Mouse (Mus musculus): ENCODE results near the gene Ubr1.
A peak's percentile ranks its signal among the peaks of the same experiment; 100 is the strongest.

Ubr1 gene

DNA sequence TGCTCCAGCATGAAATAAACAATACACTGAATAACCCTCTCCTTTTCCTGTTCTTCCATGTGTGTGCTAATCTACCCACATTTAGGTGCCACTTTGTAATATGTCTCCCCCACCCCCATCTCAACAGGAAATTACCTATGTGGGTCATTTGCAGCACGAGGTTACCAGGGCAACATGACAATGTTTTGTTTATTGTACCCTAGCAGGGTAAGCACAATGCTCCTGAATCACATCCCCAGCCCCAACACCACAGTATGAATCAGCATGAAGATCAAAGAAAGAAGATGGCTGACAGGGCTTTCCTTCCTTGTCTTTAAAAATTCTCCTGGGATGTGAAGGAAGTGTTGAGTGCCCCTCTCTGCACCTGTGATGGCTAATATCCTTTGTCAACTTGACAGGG lies 117.9 kb downstream of the Ubr1 start:
- no peak for DNase-seq

DNA sequence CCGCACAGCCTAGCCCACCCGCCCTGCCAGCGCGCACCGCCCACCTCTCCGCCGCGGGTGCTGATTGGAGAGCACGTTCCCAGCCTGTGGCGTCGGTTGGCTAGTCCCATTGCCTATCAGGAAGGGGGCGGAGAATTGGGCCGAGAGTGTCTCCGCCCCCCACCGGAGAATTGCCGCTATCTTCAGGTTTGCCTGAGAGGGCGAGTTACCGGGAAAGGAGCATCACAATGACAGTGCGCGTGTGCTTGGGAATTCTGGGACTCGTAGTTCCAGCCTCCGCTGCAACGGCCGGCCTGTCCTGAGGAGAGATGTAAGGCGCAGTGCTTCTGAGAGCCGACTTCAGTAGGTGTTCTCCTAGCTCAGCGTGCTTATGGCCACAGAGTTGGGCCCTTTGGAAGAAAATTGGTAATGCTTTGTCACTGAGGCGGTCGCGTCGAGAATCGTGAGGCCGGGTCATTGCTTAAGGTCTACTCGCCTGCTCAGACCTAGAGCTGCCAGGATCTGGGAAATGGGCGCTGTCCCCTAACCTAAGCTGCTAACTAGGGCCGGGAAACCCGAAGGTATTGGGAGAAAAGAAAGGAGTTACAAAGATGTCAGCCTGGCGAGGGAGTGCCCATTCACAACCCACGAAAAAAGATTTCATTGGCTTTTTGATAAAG lies 120.0 kb downstream of the Ubr1 start, which contains the start of gene Ttbk2:
Ttbk2 (minus strand) TSS at position 181 of the 659 bp plus-strand sequence.
- peak; percentile 99 for DNase-seq

DNA sequence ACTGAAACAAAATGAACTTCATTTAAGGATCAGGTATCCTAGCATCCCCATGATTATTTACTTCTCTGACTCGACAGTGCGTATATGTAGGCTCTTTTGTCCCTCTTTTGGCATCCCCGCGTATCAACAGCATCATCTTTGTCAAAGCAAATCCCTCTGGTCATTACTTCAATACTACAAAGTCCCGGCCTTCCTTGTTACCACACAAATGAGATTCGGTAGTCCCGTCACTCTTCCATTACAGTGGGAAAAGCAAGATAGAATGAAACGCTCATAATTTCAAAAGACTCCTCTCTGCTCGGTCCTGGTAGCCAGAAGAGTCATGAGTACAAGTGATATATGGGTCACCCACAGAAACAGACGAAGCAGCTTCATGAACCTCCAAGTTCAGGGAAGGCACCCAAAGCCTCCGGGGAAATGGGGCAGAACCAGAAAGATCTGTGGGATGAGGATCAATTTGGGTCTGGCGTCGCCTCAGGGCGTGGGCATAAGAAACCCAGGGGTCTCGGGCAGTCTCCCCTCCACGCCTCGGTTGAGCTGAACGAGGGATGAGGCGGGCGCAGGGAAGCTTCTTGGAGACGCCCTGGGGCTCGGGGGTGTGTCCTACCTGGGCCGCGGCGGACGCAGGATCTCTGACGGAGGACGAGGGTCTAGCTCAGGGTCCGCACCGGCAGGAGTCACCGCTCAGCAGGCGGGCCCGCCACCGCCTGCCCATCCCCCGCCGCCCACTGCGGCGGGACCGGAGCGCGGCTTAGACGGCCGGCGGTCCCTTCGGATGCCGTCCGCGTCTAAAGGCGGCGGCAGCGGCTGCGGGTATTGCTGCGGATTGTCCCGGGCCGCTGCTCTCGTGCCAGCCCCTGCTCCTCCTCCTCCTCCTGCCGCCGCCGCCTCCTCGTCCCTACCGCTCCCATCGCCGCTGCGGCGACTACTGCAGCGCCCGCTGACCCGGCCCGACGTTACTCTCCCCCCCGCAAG lies 120.8 kb downstream of the Ubr1 start, which contains the start of gene Cdan1:
Cdan1 (minus strand) TSS at position 680 of the 975 bp plus-strand sequence.
- peak; percentile 73 for DNase-seq

DNA sequence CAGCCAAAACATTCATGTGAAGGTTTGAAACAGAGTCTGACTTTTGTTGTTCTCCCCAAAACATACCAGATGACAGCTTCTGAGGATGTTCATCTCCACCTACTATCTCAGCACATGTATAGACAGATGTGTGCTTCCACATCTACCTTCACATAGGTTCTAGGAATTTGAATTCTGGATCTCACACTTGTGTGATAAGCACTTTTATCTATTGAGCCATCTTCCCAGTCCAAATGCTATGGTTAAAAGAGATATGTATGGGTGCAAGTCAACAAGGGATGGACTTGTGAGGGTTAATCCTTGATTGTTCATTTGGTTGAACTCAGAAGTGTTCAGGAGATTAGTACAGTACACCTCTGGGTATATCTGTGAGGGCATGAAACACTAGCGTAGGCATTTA lies 125.2 kb downstream of the Ubr1 start:
- no peak for DNase-seq

DNA sequence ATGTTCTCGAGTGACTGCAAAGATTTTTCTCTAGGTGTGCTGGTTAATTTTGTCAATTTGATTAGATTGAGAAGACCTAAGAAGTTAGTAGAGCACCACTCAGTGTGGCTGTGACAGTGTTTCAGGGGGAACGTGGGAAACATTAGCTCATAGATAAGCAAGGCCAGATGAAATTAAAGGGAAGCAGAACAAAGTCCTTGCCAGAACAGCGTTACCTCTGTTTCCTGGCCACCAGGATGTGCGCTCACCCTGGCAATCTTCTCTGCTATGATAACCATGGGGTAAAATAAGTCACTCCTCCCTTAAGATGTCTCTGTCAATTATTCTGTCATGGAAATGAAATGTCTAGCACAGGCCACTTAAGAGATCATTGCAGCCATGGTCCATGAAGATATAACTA lies 126.5 kb downstream of the Ubr1 start:
- DNase-seq, result no peak

DNA sequence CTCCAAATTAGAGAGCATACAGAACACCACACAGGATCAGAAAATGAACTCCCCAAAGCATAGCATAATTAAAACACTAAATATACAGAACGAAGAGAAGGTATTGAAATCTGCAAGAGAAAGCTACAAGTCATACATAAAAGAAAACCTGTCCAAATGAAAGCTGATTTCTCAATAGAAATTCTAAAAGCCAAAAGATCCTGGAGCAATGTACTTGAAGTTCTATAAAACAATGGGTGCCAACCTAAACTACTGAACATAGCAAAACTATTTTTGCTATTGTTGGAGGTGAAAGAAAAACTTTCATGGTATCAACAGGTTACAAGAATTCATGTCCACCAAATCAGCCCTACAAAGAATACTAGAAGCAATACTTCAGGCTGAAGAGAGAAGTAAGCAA lies 129.3 kb downstream of the Ubr1 start:
- no peak for DNase-seq

DNA sequence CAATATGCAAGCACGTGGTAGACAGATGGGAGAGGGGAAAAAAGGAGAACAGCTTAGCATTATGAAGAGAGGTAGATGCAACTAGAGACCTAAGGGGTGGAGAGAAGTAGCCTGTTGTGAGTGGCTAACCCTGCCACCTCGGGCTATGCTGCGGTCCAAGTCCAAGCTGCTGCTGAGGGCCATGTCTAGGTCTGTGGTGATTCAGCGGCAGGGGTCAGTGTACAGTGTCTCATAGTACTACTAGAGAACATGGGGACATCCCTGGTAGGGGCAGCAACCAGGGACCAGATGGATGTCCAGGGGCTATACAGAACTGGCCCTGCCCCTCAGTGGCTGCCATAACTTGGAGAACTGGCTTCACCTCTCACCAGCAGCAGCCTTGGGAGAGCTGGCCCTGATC lies 135.3 kb downstream of the Ubr1 start:
- DNase-seq, result no peak

DNA sequence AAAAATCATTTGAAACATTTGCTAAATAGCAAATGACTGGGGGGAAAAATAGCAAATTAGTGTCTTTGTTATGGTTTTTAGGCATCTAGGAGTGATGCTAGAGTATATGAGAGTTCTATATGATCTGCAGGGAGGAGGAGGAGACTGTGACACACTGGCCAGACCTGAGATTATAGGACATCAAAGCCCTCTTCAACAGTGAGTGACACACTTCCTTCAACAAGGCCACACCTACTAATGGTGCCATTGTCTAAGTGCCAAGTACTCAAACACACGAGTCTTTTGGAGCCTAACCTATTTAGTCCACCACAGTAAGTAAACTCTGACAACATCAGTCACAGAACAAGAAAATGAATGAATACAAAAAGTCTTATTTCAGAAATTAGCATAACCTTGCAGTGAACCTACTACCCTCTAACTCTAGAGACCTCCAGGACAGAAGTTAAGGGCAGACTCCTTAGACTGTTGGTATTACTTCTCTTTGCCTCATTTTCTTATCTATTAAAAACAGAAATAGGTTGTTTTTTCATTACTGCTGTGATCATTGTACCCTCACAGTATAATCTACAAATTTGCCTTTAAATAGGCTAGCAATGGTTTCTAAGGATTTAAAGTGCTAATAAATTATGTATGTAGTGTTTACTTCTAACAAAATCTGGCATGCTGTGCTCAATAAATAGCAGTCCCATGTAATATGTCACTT lies 143.4 kb downstream of the Ubr1 start:
- DNase-seq, result no peak

All from cerebellum, adult 9-10 months (tissue).